Mouse (Mus musculus) adrenal gland, adult 8-10 months (tissue): ENCODE measurements around the gene 9130213A22Rik. TPM values are rescaled to one million over a fixed set of nuclear protein-coding genes. Genes with fewer than 3 reads are reported as not detected.

Experiments
- DNase-seq: peaks from one replicate; pipeline ENCODE4 v3.0.0; 2022
- total RNA-seq, 4 experiments: library from RNA; stranded (reverse); gene quantifications; 2 replicates each; pipeline ENCODE4 v1.2.4; 2022

The 9130213A22Rik gene
- total RNA-seq, 4 experiments from 2014 or later, result 0.26 to 0.95 (median 0.84) TPM

DNA sequence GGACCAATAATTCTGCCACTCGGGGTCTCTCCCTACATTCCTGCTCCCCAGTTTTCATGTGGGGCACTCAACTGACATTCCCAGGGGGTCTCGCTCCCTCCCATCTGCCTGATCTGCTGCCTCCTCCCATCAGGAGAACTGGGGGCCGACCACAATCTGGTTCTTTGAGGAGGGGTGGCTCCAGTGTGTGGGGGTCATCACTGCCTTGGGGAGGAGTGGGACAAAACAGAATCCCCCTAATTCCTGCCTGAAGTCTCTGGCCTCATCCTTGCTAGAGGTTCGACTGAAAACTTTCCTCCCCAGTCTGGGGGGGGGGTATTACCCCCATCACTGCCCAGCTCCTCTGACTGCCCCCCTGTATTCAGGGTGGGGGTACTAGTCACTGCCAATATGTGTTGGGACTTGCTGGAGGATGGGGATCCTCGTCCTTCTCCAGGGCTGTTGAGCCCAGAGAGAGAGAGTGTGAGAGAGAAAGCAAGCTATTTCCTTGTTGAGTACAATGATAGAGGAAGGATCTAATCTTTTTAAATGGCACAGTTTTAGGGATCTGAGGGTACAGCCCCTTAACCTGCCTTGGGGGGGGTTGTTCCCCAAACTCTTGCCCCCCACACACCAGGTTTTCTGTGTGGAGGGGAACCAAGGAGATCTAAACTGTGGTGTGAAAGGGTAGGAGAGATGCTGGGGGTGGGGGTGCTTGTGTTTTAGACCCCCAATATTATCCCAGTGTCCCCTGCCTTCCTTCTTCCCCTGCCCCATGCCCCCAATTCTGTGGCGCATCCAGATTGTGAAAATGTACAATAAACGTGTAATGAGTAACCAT is 30.6 kb downstream of the 9130213A22Rik start:
- DNase-seq, result no peak

DNA sequence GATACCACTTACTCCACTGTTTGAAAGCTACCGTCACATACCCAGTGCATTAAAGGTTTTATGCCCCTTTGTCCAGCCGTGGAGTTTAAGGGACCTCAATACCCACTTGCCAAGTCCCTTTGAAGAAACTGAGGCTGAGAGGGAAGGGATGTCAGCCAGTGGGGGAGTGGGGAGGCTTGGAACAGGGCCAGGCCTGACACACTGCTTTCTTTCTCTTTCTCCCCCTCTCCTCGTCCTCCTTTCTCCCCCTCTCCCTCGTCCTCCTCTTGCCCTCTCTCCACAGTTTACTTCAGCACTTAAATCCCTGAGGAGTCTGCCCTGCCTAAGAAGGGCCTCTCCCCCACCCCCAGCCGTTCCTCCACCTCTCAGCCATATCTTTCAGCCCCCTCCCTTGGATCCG is 32.0 kb downstream of the 9130213A22Rik start:
- DNase-seq, result no peak

DNA sequence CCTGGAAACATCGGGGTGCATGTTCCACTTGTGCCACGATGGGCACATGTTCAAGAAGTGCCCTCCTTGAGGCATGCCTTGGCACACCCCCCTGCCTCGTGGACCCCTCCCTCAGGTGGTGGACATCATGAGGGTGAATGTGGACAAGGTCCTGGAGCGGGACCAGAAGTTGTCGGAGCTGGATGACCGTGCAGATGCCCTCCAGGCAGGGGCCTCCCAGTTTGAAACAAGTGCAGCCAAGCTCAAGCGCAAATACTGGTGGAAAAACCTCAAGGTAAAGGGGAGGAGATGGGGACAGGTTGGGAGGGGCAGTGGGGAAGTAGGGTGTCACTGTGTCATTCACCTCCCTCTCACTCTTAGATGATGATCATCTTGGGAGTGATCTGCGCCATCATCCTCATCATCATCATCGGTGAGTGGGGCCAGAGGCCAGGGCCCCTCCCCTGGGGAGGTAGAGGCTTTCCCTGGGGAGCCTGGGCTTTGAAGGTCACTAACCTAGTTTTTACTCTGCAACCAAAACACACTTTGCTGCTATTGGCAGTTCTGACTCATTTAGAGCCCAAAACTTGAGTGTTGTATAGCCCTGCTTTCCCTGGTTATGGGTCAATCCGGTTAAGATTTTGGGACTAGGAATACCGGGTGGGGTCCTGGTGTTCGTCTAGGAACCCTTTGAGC is 32.6 kb downstream of the 9130213A22Rik start:
- DNase-seq, result no peak

DNA sequence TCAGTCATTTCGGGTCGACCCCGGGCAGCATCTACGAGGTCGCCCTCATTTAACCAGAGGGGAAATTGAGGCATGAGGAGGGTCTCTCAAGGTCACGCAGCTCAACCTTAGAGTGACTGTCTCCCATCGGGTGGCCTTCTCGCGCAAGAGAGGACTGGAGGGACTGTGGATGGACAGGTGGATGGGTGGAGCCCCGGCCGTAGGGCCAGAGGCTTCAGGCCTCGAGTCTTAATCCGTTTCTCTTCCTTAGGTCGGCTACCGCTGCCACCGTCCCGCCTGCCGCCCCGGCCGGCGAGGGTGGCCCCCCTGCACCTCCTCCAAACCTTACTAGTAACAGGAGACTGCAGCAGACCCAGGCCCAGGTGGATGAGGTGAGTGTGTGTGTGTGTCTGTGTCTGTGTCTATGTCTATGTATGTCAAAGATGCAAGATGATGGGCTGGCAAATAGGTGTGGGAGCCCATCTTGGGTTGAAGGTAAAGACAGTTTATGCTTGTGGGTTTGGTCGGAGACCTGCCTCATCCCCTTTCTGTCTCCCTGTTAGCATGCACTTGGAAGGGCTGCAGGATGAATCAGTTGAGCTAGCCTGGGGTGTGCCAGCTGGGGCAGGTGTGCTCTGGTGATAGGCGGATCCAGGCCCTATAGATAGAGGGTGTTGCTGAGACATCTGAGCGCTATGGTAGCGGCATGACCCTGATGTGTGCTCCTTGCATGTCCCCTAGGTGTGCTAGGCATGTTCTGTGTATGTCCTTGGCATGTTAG is 33.4 kb downstream of the 9130213A22Rik start:
- DNase-seq, result no peak

DNA sequence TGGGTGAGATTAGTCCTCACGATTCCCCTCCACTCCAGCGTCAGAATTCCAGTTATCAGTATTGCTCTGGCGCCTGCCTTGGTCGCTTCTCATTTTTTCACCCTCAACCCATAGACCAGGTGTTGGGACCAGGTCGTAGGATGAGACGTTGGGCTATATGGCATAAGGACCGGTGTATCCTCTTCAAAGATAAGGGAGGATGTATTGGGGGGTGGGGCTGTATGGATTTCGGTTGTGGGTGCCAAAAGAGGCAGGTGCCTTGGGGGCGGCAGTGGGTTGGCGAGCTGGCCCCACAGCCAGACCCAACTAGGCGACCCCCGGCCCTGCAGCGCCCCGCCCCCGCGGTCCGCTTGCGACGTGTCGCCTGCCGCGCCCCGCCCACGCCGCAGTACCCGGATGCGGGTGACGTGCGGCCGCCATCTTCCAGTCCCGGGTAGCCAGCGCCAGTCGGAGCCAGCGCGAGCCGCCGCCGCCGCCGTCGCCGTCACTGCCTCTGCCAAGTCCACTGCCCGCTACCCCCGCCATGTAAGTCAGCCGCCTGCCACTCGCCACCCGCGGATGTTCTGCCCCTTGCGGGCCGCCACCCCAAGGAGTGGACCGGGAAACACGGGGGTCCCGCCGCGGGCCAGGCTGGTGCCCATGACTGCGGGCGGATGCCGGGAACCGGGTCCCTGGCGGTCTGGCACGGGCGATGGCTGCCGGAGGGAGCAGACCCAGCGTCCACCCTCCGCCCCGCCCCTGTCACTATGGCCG is 34.1 kb downstream of the 9130213A22Rik start, which contains the start of gene Vamp2:
Gene Vamp2, plus strand, starts transcription at position 388 of the 753 bp plus-strand sequence.
- DNase-seq, result peak; percentile 83

DNA sequence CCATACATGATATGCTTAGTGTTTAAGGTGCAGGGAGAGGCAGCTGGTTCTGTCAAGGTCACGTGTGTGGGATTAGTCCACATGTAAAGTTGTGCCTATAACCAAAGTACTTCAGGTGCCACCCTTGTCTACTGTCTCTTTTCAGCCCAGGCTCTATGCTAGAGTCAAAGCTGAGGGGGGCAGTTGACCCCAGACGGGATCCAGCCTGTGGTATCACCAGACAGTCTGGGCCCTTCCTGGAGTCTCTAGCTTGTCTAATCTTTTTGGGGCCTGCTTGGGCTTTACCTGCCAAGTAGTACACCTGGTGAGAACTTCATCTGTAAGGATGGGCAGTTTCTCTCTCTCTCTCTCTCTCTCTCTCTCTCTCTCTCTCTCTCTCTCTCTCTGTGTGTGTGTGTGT is 34.8 kb downstream of the 9130213A22Rik start:
- no peak for DNase-seq

DNA sequence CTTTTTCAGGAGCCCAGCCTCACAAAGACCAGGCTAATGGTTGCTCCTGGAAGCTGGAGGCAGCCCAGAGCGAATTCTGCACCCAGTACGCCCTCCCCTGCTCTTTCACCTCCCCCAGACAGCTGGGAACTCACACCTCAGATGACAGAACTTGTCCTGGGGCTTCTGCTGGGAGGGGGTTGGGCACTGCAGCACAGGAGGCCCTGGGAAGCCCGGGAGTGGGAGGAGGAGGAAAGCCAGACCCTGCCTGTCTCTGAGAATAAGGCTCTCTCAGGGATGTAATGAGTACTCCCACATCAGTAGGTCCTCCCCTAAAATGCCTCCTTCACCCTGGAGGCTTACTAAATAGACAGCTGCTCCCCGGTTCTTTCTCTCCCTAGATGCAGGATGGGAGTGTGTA is 35.3 kb downstream of the 9130213A22Rik start:
- DNase-seq, result no peak

DNA sequence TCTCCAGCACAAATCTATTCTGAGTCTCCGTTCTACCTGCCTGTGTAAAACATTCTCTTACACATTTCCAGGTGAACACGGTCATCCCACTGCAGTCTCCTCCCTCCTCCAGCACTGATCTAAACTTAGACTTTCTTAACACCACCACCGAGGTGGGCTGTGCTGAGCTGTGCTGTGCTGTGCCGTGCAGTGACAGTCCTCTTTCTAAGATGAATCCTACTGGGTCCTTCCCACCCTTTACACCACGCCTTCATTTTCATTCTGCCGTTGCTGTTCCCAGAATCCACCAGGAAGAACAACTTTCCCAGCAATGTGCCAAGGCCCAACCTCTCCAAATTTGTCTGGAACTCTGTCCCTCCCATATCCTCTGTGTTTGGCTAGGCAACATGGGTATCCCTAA is 36.0 kb downstream of the 9130213A22Rik start:
- DNase-seq, result no peak

DNA sequence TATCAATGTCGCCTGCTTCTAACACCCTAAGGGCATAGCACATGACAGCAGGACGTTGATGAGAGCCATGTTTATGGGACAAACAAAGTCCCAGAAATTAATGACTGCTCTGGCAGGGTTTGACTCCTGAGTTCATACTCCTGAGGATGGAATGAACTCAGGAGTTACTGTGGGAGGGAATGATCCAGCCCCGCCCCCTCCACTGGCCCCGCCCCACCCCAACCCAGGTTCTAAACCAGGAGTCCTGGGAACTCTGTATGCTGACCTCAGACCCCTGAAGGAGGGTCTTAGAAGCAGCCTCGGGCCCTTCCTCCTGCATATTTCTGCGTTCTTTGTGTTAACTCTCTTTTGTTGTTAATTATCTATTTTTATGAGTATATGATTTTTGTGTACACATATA is 36.8 kb downstream of the 9130213A22Rik start:
- no peak for DNase-seq

DNA sequence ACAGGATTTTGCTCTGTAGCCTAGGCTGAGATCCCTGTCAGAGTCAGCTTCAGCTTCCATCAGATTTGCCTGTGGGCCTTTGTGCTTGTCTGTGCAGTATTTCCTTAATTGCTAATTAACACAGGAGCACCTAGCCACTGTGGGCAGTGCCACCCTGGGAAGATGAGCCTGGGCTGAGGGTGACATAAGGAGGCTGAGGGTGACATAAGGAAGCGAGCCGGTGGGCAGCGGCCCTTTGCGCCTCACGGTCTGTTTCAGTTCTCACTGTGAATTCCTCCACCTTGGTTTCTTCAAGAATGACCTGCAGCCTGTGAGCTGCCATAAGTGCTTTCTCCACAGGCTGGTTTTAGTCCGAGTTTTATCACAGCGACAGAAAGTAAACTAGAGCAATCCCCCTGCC is 40.8 kb downstream of the 9130213A22Rik start:
- no peak for DNase-seq

DNA sequence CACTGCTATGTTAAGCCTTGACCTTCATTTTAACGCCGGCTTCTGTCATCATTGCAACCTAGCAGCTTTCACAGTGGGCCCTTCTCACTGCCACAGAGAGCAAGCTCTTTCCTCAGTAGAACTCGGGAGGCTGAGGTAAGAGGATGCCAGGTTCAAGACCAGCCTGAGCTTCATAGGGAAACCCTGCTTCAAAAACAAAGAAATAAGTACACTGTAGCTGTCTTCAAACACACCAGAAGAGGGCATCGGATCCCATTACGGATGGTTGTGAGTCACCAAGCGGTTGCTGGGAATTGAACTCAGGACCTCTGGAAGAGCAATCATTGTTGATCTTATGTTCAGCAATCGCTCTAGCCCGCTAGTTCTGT is 41.5 kb downstream of the 9130213A22Rik start:
- no peak for DNase-seq

DNA sequence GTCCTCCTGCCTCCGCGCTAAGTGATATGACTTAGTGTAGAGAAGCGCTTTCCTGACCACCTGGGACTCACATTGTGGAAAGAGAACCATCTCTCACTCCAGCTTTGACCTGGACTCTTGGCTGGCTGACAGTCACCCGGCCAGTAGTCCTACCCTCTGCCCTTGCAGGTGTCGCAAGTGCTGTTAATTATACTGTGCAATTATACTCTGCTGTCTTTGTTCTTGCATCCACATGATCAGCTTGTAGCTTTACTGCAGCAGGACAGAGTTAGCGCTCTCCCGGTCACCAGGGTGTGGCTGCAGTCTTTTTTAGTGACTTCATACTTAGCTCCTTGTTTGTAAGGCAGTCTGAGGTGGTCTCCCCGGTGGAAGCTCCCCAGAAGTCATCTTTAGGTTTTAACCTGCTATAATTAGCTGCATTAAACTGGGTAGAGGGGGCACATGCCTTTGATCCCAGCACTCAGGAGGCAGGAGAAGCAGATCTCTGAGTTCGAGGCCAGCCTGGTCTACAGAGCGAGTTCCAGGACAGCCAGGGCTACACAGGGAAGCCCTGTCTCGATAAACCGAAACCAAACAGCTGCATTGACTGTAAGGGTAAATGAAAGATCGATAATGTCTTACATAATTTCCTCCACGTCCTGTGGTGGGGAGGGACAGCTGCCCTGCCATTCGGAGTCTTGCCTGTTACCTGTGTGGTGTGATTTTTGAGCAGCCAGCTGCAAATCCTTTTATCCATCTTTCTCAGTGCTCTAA is 42.1 kb downstream of the 9130213A22Rik start:
- no peak for DNase-seq

DNA sequence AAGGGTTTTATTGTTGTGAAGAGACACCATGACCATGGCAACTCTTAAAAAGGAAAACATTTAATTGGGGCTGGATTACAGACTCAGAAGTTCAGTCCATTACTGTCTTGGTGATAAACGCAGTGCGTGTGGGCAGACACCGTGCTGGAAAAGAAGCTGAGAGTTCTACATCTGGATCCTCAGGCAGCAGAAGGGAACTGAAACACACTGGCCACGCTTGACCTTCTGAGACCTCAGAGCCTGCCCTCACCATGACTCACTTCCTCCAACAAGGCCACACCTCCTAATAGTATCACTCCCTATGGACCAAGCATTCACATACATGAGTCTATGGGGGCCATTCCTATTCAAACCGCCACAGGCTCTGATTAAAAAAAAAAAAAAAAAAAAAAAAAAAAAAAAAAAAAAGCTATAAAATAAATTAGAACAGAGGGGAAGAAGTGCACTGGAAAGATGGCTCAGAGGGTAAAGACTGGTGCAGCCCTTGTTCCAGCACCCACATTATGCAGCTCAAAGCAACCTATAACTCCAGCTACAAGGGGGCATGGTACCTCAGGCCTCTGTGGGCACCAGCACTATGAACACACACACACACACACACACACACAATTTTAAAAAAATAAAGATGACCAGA is 43.5 kb downstream of the 9130213A22Rik start:
- DNase-seq, result no peak

DNA sequence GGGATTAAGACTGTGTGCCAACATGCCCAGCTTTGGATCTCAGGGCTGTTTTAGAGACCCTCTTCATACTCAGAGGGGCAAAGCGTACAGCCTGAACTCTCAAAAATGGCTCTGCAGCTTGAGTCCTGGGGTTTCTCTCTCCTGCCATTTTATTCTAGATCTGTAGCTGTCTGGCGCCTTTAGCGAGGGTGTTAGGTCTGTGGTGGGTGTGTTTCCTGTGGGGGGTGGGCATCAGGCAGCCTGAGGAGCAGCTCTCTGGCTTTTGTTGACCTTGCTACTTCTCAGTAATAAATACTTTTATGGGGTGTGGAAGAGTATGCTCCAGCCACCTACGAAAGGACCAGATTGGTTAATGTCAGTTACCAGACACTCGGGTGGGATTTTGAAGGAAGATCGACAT is 44.3 kb downstream of the 9130213A22Rik start:
- no peak for DNase-seq

DNA sequence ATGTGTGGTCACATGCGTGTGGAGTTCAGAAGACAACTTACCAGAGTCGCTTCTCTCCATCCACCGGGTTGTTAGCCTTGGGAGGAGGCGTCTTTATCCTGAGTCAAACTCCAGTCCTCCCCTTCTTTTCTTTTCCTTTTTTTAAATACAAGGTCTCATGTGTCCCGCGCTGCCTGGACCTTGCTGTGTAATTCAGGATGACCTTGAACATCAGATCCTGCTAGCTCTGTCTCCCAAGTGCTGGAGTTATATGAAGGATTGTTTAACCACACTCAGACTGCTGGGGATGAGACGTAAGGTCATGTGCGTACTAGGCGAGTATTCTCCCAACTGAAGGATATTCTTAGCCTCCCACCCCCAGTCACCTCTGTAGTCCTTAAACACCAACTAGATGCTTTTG is 45.1 kb downstream of the 9130213A22Rik start:
- peak; percentile 41 for DNase-seq

DNA sequence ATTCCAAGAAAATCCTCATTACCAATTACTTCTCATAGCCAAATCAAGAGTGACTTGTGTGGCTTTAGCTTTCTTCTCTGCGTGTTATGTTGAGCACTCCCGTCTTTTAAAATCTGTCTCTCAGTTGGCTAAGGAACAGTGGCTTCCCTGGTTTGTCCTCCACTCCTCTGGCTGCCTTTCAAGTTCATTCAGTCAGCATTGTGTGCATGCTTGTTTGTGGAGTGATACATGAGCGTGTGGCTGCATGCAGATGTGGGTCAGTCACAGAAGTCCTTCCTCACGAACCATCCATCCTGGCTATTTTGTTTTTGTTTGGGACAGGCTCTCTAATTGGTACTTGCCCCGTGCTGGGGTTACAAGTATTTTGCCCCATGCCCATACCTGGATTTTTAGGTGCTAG is 45.8 kb downstream of the 9130213A22Rik start:
- peak; percentile 64 for DNase-seq

DNA sequence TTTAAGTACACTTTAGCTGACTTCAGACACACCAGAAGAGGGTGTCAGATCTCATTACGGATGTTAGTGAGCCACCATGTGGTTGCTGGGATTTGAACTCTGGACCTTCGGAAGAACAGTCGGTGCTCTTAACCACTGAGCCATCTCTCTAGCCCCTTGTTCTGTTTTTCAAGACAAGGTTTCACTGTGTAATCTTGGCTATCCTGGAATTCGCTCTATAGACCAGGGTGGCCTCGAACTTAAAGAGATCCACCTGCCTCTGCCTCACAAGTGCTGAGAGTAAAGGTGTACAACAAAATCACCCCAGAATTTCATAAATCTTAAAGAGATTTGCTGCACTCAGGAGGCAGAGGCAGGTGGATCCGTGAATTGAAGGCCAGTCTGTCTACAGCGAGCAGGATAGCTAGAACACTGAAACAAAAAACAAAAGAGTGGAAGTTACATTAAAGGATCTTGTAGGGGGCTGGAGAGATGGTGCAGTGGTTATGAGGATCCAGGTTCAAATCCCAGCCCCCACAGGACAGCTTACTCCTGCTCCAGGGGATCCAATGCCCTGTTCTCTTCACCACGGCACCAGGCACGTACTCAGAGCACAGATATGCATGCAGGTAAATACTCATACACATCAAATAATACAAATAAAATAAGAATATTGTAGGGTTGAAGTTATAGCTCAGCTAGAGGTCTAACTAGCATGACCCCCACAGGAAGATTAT is 46.5 kb downstream of the 9130213A22Rik start:
- no peak for DNase-seq

DNA sequence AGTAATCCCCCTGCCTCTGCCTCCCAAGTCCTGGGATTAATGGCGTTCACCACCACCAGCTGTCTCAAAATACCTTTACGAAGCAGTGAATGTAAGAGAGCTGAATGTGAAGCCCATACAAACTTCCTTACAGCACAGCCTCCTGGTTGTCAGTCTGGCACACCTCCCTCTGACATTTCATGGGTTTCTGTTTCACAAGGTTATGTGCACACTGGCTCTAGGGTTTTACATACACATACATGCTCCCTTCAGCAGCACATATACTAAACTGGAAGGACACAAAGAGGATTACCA is 47.7 kb downstream of the 9130213A22Rik start:
- DNase-seq, result no peak

DNA sequence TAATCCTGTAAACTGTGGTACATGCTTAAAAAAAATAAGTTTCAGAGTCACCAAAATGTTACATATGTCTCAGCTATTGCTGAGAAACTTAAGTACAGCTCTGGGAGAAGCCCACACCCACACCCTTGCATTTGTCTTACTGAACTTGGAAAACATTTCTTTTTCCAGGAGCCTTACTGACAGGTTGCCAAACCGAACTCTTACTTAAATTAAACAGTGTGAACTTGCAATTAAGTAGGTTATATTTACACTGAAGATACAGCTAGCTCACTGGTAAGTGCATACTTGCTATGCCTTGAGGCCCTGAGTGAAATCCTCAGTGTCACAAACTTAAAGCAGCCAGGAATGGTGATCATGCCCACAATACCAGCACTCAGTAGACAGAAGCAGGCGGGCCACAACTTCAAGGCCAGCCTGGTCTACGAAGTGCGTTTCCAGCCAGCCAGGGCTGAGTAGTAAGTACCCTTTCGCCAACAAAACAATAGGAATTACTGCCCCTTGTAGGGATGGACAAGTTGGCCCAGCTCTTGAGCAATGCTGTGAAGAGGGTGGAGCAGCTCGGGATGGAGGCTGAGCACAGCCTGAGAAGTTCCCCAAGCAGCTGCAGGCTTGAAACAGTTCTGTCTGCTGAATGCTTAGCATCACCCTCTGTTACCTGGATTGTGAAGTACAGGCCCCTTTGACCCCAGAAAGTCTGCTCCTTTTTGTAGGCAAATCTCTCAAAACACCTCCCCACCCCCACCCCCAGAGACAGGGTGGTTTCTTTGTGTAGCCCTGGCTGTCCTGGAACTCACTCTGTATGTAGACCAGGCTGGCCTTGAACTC is 48.2 kb downstream of the 9130213A22Rik start:
- DNase-seq, result no peak
